Mouse (Mus musculus): ENCODE results near the gene Jagn1.

GRCm38 (mm10) chr6:113426696-113427095, 15.7 kb upstream of the Jagn1 start:
- TF ChIP-seq CTCF (IDR thresholded peaks at IDR 0.05; ENCODE audit: insufficient read depth, low read length) (no peak), POLR2A (IDR thresholded peaks at IDR 0.05; ENCODE audit: borderline replicate concordance, extremely low read depth, low read depth, low read length) (no peak)
